Mouse (Mus musculus) adrenal gland (tissue): ENCODE measurements around the gene Nol10.

ENCODE experiments used
- intact Hi-C: fragments of 180-260 bp; cut with DNase I; formaldehyde crosslinking; loops from one replicate; pipeline ENCODE4 v1.15.1; 2025

Nol10 gene

DNA sequence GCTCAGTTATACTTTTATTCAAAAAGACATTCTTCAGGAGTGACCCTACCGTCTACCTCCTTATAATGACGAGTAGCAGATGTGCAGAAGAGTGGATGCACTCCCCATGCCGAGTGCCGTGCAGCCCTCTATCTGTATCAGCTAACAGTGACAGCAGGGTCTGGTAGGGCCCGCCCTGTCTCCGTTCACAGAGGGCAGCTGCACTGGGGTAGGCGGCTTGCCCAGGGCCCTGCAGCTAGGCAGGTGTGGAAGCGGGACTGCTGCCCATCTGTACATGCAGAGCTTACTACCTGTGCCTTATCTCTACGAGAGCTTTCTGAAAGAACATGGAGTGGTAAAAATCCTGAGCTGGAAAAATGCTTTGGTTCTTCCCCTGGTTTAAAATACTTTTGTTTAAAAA lies 11.8 kb downstream of the Nol10 start:
- intact Hi-C loops: no loop called here

DNA sequence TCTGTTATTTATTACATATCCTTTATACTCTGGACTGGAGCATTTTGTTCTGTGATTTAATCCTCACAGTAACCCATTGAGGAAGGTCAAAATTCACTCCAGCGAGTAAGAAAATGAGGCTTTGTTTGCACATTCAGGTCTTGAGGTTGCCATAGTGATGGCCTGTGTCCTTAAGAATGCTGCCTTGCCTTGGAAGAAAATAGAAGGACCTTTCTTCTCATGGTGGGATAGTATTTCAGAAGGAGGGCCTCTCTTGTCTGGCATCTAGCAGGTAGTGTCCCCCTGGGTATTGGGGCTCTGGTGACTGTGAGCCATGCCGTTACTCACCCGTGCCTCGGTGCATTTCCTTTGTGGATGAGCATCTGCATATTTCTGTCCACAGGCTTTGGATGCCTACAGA lies 12.4 kb downstream of the Nol10 start:
- intact Hi-C loops: no loop called here

DNA sequence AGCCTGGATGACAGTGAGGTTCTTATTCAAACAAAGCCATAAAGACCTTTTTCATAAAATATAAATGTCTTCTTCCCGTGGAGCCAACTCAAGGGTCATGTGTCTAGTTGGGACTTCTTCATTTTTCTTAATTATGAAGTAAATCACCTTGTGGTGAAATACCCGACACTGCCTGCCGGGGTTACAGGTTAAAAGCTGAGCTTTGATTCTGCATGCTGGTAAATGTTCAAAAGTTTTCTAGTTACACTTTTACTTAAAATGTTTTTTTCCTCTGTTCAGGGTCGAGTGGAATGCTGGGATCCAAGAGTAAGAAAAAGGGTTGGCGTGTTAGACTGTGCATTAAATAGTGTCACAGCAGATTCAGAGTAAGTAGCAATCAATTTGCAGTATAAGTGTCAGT lies 14.1 kb downstream of the Nol10 start:
- intact Hi-C loops: no loop called here

DNA sequence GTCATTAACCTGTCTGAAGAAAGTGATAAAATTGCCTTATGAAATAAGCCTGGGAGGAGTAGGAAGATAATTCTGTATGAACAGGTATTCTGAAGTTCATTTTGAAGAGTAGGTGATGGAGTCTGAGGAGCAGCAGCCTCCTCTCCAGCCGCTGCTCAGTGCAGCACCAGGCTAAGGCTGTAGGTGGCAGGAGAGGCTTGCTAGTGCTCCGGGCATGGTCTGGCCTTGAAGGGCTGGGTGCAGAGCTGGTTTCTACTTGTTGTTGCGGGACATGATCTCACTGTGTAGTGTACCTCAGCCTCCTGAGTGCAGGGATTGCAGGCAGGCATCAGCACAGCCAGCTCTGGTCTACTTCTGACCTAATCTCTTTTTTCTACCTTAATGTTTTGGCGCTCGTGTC lies 18.7 kb downstream of the Nol10 start:
- intact Hi-C loops: loop anchor here (2.0 to 5.0 kb wide), 2 partner anchors 185 to 442 kb away; no protein-coding TSS in a partner anchor

DNA sequence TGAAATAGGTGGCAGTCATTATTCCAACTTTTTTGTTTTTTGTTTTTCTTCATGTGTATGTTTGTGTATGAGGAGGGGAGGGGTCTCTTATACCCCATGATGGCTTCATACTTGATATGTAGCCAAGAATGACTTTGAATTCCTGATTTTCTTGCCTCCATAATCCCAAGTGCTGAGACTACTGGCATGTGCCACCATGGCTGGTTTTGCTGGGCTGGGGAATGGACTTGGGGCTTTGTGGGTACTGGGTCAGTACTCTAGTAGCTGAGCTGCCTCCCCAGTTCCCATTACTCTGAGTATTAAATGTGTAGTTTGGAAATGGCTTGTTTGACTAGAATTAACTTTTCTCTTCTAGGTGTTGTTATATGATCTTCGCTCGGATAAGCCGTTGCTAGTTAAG lies 20.9 kb downstream of the Nol10 start:
- intact Hi-C loops: loop anchor here (5.0 kb wide), 1 partner anchor 183 kb away; no protein-coding TSS in a partner anchor

DNA sequence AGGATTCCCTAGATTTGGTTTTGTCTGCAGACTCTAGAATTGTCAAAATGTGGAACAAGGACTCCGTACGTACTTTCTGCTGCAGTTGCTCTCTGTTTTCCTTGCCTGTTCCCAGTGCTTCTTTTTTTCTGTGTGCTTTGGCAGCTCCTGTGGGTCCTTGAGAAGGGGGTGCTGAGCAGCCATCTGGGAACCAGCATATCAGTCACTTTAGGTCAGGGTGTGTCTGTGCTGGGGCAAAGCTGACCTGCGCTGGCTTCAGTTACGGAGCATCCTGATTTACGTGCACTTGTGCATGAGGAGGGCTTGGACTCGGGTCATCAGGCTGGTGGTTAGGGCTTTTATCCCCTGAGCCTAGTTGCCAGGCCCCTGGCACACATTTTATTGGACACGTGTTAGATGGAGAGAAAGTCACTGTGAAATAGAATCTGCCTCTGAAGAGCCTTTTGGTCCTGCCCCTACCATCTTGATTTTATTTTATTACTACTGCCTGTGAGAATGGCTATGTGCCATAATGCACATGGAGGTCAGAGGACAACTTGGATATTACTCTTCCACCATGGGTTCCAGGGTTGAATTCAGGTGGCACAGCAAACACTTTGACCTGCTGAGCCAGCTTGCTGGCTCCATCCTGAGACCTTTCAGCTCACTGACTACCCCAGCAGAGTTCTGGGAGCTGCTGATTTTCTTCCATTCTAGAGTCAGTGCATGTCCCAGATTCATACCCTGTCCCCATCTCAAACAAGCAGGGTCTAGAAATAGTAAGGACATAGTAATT lies 21.5 kb downstream of the Nol10 start:
- intact Hi-C loops: loop anchor here (5.0 kb wide), 1 partner anchor 183 kb away; no protein-coding TSS in a partner anchor

DNA sequence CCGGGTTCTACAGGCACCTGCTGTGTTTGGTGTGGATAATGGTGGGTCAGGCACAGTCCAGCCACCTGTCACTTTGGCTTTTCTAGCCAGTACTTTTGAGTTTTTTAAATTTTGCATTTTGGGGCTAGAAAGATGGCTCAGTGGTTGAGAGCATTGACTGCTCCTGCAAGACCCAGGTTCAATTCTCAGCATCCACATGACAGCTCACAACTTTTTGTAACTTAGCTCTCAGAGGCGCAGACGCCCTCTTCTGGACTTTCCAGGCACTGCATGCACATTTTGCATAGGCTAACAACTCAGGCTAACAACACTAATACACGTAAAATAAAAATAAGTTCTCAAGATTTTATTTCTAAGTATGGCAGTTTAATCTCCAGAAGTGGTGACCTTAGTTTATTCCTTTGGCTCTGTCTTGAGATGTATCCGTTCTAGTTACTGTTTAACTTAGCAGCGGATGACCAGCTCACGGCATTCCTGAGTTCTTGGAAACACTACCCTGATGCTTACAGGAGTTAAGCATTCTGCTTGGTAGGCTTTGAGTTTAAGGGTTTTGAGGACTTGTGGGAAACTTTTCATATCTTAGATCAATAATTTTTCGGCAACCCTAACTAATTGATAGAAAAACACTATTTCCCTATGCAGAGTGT lies 23.5 kb downstream of the Nol10 start:
- intact Hi-C loops: no loop called here

DNA sequence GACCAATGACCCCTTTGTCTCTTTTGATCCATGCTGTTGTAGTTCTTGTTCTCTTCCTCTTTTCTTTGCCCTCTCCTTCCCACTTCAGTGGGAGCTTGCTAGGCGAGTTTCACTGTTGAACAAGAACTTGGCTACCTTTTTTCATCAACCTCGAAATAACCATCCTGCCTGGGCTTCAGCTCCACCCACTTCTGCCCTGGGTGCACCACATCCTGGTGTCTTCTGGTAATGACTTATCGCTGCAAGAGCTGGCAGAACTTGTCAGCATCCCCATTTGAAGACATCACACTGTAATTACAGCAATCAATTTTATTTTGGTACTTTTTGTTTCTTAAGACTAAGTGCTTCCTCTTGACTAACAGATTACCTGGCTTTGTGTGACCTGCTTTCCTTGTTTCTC lies 24.4 kb downstream of the Nol10 start:
- intact Hi-C loops: no loop called here

DNA sequence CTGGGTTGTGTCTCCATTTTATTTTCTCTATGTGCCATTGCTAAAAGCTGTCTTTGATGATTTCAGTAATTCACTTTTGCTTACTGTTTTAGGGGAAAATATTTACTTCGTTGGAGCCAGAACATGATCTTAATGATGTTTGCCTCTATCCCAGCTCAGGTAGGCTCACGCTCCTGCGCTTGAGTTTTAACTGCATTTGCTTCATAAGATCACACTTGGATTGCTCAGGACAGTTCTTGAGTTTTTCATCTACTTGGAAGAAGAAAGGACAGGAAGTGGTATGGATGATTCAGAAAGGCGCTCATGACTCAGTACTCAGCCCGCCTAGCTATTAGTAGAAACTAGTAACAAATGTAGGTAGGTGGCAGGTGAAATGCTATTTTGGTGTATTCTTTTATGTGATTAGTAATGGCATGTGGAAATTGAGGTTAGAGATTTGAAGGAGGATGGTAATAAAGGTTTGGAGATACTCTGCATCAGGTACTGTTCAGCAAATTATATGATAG lies 25.3 kb downstream of the Nol10 start:
- intact Hi-C loops: no loop called here

DNA sequence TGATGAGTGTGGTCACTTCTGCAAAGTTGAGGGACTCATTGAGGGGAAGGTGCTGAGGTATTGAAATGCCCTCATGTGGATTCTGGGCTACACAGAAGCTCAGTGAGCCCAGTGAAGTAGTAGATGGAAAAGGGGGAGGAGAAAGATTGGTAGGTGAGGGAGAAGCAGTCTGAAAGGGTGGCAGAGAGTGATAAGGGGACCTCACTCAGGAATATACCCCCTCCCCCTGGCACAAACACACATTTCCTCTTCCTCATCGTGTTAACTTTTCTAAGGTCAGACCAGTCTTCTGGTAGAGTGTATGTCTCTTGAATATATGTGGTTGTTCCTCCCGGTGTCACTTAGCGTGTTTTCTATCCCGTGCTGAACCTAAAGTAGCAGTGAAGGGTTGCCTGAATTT lies 27.0 kb downstream of the Nol10 start:
- intact Hi-C loops: no loop called here

DNA sequence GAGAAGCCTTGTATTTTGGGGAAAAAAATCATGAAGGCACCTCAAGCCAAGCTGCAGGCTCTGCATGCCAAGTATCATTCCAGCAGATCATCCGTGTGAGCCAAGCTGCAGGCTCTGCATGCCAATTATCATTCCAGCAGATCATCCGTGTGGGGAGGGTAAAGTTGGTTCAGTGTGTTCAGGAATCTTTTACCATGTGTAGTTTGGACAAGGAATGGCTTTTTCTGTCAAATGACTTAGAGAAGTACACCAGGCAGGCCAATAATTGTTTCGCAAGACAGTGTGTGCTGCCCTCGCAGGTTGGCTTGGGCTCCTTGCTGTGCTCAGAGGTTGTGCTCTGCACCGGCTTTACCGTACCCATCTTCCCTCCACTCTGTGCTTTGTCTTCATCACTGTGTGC lies 28.3 kb downstream of the Nol10 start:
- intact Hi-C loops: no loop called here

DNA sequence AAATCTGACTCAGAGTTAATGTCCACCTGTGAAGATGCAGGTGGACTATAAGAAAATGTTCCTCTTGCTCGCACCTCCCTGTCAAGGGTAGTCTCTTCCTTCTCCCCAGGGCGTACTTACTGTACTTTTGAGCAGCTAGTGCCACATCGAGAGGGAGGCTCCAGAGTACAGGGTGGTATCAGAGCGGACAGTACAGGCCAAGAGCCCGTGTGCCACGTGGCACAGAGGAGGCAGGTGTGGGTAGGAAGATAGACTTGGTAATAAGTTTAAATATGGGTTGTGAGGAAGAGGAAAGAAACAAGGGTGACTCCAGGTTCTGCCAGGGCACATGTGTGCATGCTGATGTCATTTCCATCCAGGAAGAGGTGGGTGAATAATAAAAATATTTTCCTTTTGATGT lies 32.7 kb downstream of the Nol10 start:
- intact Hi-C loops: loop anchor here (5.0 kb wide), 1 partner anchor 46 kb away; no protein-coding TSS in a partner anchor

DNA sequence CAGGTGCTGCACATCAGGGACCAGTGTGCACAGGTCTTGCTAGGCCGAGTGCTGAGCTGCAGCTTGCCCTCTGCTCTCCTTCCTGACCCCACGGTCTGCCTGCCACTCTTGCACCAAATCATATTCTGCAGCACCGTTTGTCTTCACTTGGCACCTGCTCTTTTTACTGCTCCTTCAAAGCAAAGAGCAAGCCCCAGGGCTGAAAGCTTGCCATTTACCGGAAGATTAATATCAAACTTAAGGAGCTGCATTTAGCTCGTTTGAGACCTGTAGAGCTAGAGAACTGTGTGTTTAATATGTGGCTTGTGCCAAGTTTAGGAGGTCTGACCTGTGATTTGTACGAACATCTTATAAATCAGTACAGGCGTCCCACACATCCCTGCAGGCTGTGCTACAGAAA lies 34.5 kb downstream of the Nol10 start:
- intact Hi-C loops: loop anchor here (5.0 kb wide), 1 partner anchor 45 kb away; no protein-coding TSS in a partner anchor

DNA sequence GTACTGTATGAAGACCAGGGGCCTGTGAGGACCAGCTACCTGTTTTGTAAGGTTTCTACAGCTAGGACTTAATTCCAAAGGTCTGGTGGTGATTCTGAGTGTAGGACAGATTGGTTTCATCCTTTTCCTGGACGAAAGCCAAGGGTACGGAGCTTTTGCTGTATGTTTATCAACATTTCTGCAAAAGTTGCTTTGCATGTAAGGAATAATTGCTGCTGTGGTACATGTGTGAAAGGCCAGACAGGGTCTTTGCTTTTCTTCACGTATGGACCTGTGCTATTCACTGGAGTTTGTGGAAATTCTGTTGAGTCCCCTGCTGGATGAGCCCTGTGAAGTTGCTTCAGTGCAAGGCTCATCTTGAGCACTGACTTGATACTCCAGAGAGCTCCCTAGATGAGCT lies 38.6 kb downstream of the Nol10 start:
- intact Hi-C loops: no loop called here

DNA sequence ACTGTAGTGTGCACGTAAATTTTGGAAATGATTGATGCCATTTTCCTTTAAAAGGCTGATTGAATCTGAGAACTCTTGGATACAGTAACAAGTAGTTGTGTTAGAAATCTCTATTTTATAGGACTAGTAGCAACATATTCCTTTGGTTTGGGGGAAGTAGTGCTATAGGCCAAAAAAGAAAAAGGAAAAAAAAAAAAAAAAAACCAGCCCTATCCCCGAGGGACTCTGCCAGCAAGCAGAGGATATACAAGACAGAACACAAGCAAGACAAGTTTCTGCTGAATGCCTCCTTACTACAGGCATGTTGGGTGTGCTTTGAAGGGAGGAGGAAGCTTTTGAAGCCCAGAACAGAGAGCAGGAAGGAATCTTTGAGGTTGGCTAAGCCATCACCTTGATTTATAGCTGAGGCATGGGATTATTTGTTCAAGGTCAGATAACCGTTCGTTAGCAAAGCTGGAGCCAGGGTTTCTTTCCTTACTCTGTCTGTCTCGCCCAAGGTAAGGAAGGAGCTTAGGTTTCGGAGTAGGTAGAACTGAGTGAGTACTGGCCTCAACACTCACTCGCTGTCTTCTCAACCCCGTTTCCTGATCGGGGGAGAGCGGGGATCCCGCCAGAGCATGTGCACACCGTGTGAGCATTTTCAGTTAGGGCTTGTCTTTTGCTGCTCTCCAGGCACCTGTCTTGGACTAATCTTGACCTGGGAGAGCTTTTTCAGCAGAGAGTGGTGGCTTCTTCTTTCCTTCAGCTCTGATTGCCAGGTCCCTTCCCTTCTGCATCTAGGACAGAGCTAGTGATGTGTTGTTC lies 39.3 kb downstream of the Nol10 start:
- intact Hi-C loops: no loop called here

DNA sequence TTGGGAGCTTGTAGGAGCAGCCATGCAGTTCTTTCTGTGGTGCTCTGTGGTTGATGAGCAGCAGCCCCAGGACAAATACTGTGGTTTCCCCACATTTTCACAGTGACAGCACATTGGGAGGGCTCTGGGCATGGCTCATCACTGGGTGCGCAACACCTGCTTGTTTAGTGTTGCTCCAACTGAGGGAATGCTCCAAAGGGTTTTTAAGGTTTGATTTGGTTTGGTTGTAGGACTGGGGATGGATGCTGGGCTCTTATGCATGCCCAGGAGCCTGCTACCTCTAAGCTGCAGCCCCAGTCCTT lies 39.8 kb downstream of the Nol10 start:
- intact Hi-C loops: no loop called here

DNA sequence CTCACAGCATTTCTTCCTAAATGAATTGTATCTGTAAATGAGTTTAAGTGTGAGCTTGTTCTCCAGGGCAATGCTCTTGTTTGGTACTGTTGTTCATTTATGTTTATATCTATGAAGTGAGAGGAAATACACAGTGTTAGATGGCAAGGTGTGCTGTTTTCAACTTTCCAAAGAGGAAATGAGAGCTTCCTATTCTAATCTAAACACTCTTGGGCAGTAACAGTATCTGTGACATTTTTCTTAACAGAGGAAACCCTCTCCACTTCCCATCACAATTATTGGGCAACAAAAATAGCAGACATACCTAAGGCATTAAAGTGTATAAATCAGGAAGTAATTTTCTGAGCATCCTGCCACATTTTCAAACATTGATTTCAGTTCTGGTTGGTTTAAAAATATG lies 41.8 kb downstream of the Nol10 start:
- intact Hi-C loops: no loop called here

DNA sequence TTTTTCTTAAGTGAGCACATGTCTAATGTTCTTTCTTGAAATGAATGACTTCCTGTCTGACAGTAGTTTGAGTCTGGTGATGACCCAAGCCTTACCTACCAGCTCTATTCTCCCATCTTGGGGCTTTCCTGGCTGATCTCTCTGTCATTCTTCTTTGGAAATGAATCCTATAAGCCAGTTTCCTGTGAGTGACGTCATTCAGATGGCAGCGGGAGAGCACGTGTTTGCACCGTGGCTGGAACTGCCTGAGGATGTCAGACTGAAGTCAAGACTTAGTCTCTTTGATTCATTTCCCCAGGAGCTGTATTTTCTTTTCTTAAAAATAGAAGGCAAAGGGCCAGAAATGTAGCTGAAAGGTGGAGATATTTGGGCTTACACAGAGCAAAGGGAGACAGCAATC lies 42.3 kb downstream of the Nol10 start:
- intact Hi-C loops: no loop called here

DNA sequence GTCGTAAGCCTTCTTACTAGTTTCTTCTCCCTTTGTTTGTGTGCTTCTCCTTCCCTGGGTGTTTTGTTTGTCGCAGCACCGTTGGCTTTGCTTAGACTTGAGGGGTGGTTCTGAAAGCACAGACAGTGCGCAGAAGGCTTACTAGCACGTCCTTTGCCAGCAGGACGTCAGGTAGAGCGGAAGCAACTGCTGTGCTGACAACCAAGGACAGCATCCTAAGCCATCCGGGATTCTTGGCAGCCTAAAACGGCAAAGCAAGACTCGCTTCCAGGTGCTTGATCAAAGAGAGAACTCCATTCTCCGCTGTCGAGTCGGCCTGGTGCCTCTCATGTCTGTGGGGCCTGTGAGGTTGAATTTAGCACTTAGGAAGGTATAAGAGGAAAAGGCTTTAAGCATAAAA lies 44.9 kb downstream of the Nol10 start:
- intact Hi-C loops: no loop called here

DNA sequence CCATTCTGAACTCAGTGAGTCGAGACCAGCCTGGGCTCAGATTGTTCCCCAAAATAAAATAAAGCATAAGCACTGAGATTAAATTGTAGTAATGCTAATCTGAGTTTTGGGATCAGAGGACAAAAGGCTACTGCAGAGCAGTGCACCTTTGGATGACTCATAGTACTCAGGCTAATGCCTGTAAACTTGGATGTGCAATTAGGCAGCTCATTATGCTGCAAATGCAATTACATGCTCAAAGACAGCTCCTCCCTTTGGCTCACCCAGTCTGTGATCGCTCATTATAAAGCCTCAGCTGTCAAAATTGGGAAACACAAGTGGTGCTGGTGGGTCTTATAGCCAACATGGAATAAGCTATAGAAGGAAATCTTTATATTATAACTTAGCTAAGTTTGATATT lies 48.9 kb downstream of the Nol10 start:
- intact Hi-C loops: no loop called here

DNA sequence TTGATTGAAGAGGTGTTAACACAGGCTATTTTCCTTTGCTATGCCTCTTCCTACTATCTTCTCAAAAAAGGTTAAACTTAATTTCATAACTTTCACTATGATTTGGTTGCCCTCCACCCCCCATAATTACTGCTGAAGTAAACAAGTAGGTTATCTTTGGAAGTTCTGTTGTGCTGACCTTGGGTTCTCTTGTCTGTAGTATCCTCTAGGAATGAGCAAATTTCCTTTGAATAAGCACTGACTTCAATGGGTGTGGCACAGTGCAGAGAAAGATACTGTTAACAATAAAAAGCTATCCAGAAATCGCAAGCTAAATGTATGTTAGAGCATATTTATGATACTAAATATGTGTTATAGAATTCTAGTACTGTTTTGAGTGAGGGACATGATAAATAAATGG lies 53.2 kb downstream of the Nol10 start:
- intact Hi-C loops: no loop called here

DNA sequence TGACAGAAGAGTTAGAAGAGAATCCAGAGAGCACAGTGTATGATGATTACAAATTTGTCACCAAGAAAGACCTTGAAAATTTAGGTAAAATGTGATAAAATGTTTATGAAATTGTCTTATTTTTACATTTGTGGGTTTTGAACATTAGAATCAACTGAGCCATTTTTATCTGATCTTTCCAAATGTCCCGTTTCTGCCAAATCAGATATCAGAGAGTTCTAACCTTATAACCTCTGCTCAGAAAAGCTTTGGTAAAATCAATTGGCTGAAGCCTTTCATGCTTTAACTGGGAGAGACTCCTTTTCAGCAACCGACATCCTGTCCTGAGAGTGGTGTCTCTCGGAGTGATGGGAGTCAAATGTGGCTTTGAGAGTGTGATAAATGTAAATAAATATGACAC lies 53.9 kb downstream of the Nol10 start:
- intact Hi-C loops: no loop called here
